Mouse (Mus musculus): ENCODE results near the gene Usp5. TPM values are rescaled to one million over a fixed set of nuclear protein-coding genes. Genes with fewer than 3 reads are reported as not detected.
A peak's percentile ranks its signal among the peaks of the same experiment; 100 is the strongest.
"Not testable (repeated sequence)": the region's sequence is repeated elsewhere in the genome, so short reads cannot be mapped to it uniquely, and the experiment has no call there.

Gene Usp5
- total and polyA plus RNA-seq, 3 experiments = 51.0 to 72.3 (median 68.4) TPM

GRCm38 (mm10) chr6:124834512-124835081 is 5.3 kb upstream of the Usp5 start:
- H3K27me3 ChIP-seq (ENCODE audit: control insufficient read depth, insufficient read depth, low read length) = no peaks in the 10 kb centered on the region
- no peaks in the 10 kb centered on the region for H3K79me2 ChIP-seq (replicated peaks; ENCODE audit: control insufficient read depth, insufficient read depth, low read length)
- no peak overlapping the region for H3K27ac ChIP-seq
- no peaks in the 10 kb centered on the region for H3K36me3 ChIP-seq (ENCODE audit: control insufficient read depth, insufficient read depth, low read length)
- H3K4me1 ChIP-seq (ENCODE audit: control insufficient read depth, insufficient read depth, low read length) = no peaks in the 10 kb centered on the region
- DNase-seq = no peak
- no peak overlapping the region for H3K9ac ChIP-seq (ENCODE audit: low read depth, low read length)
- 76% methylated on average over 6 of the region's 6 CpGs for WGBS
- no peak overlapping the region for H3K4me3 ChIP-seq
- intact Hi-C loops (cut with DNase I) = no loop called here
- no peak for TF ChIP-seq CTCF (IDR thresholded peaks at IDR 0.05)
- TF ChIP-seq EP300 (IDR thresholded peaks at IDR 0.05; ENCODE audit: insufficient read depth, low read depth, low read length) = no peak
- no peak for TF ChIP-seq POLR2A (IDR thresholded peaks at IDR 0.05; ENCODE audit: insufficient read depth, low read depth, low read length)

DNA sequence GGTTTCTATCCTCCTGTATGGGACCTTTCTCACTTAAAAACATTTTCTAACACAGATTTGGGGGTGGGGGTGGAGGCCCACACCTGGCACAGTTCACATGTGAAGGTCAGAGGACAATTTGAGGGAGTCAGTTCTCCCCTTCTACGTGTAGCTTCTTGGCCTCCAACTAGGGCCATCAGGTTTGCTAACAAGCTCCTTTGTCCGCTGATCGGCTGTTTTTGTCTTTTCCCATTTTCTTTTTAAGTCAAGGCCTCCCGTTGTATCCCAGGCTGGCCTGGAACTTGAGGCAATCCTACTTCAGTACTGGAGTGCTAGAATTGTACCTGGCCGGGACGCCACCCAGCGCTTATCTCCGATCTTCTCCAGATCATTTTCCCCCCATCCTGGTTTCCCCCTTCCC is 2.4 kb upstream of the Usp5 start:
- TF ChIP-seq EP300 (IDR thresholded peaks at IDR 0.05; ENCODE audit: insufficient read depth, low read depth, low read length) = no peak
- TF ChIP-seq CTCF (IDR thresholded peaks at IDR 0.05) = no peak
- no peak for TF ChIP-seq POLR2A (IDR thresholded peaks at IDR 0.05; ENCODE audit: insufficient read depth, low read depth, low read length)
- WGBS = 89% methylated on average over 8 of the region's 8 CpGs
- intact Hi-C loops (cut with DNase I) = no loop called here
- Histone ChIP-seq H3K4me3 (no peak overlapping the region), H3K27me3 (ENCODE audit: control insufficient read depth, insufficient read depth, low read length) (no peaks in the 10 kb centered on the region), H3K9ac (ENCODE audit: low read depth, low read length) (no peak overlapping the region), H3K36me3 (ENCODE audit: control insufficient read depth, insufficient read depth, low read length) (no peaks in the 10 kb centered on the region), H3K4me1 (ENCODE audit: control insufficient read depth, insufficient read depth, low read length) (peaks cover 1% of the 10 kb centered on the region; the same call in 1 of the 2 replicates), H3K79me2 (replicated peaks; ENCODE audit: control insufficient read depth, insufficient read depth, low read length) (no peaks in the 10 kb centered on the region), H3K27ac (no peak overlapping the region)
- DNase-seq = no peak

- H3K36me3 ChIP-seq (ENCODE audit: control insufficient read depth, insufficient read depth, low read length); H3K4me1 ChIP-seq (ENCODE audit: control insufficient read depth, insufficient read depth, low read length); H3K4me3 ChIP-seq; H3K79me2 ChIP-seq (replicated peaks; ENCODE audit: control insufficient read depth, insufficient read depth, low read length); H3K9ac ChIP-seq (ENCODE audit: low read depth, low read length); DNase-seq; H3K27me3 ChIP-seq (ENCODE audit: control insufficient read depth, insufficient read depth, low read length); H3K27ac ChIP-seq; intact Hi-C loops (cut with DNase I): not testable (repeated sequence)
- 96% methylated on average over 4 of the region's 4 CpGs for WGBS
Observed at GRCm38 (mm10) chr6:124831199-124831598, 1.9 kb upstream of the Usp5 start.

DNA sequence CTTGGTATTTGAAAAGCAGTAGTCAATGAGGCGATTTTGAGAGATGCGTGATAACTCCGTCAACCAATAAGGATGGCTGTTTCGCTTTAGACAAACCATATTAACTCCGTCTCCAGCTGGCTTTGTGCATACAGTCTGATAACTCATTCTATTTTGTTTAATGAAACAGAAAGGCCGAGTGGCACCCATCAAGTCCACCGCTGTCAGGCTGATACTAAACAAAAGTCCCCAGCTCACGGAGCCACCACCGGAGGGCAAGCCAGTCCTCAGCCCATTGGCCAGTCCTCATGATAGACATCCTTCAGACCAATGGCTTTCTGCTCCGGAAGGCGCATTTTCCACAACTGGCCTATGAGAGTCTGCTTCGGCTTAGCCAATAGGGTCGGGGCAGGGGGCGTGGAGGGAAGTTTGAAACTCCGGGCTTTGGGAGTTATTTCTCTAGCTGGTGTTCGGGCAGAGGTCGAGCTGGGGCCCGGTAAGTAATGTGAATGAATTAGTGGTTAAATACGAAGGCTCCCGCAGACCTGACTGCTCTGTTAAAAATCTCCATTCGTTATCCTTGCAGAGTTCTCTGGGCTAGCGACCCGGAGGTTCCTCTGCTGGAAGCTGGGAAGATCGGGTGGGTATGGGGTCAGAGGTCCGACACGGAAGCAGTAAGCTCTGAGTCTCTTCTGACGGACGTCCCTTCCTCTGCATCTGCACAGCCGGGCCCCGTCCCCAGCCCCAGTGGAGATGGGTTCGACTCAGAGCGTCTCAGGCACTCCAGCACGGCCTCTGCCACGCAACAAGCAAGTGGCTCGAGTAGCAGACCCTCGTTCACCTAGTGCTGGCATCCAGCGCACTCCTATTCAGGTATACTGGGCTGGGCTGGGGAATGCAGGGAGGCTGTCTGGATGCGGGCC is 766 bp upstream of the Usp5 start:
- no peaks in the 10 kb centered on the region for H3K27me3 ChIP-seq (ENCODE audit: control insufficient read depth, insufficient read depth, low read length)
- H3K27ac ChIP-seq = peak overlapping the region; percentile 94
- H3K4me1 ChIP-seq (ENCODE audit: control insufficient read depth, insufficient read depth, low read length) = peaks cover 1% of the 10 kb centered on the region; the same call in 1 of the 2 replicates
- no peaks in the 10 kb centered on the region for H3K79me2 ChIP-seq (replicated peaks; ENCODE audit: control insufficient read depth, insufficient read depth, low read length)
- TF ChIP-seq CTCF (IDR thresholded peaks at IDR 0.05) (peak; percentile 31), EP300 (IDR thresholded peaks at IDR 0.05; ENCODE audit: insufficient read depth, low read depth, low read length) (peak; percentile 82; the same call in 1 of the 2 replicates), POLR2A (IDR thresholded peaks at IDR 0.05; ENCODE audit: insufficient read depth, low read depth, low read length) (peak; percentile 84)
- WGBS = under 1% methylated on average over 38 of the region's 38 CpGs
- H3K9ac ChIP-seq (ENCODE audit: low read depth, low read length) = peak overlapping the region; percentile 60
- H3K4me3 ChIP-seq = peak overlapping the region; percentile 81
- intact Hi-C loops (cut with DNase I) = no loop called here
- peak; percentile 91 to 95 for DNase-seq
- no peaks in the 10 kb centered on the region for H3K36me3 ChIP-seq (ENCODE audit: control insufficient read depth, insufficient read depth, low read length)

DNA sequence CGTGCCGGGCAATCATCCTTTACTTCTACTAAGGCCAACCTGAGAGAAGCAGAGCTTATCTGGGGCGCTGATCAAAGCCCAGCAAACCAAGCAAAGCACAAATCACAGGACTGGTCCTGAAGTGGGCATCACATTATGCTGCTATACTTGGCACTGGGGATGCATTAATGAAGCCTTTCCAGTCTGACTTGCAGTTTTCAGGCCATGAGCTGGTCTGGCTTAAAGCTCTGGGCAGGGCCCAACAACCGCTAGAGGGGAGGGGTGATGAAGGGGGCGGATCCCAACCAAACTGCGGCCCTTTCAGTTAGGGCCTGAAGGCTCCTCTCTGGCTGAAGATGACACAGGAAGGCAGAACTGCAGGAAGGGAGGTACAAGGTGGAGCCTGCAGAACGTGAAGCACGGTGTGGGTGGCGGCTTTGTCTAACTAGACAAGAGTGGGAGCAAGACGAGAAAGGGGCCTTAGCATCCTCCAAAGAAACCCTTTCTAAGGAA is 1.1 kb downstream of the Usp5 start:
- H3K36me3 ChIP-seq (ENCODE audit: control insufficient read depth, insufficient read depth, low read length) = no peaks in the 10 kb centered on the region
- no peaks in the 10 kb centered on the region for H3K27me3 ChIP-seq (ENCODE audit: control insufficient read depth, insufficient read depth, low read length)
- WGBS = 20% methylated on average over 10 of the region's 10 CpGs
- H3K4me1 ChIP-seq (ENCODE audit: control insufficient read depth, insufficient read depth, low read length) = peaks cover 1% of the 10 kb centered on the region; the same call in 1 of the 2 replicates
- no peaks in the 10 kb centered on the region; the same call in 1 of the 2 replicates for H3K79me2 ChIP-seq (replicated peaks; ENCODE audit: control insufficient read depth, insufficient read depth, low read length)
- H3K27ac ChIP-seq = peak overlapping the region; percentile 59
- intact Hi-C loops (cut with DNase I) = no loop called here
- H3K9ac ChIP-seq (ENCODE audit: low read depth, low read length) = peak overlapping the region; percentile 41
- TF ChIP-seq POLR2A (IDR thresholded peaks at IDR 0.05; ENCODE audit: insufficient read depth, low read depth, low read length) = no peak
- TF ChIP-seq CTCF (IDR thresholded peaks at IDR 0.05) = no peak
- no peak for TF ChIP-seq EP300 (IDR thresholded peaks at IDR 0.05; ENCODE audit: insufficient read depth, low read depth, low read length)
- peak in 1 of 2 experiments; percentile 49 for DNase-seq
- H3K4me3 ChIP-seq = peak overlapping the region; percentile 81

DNA sequence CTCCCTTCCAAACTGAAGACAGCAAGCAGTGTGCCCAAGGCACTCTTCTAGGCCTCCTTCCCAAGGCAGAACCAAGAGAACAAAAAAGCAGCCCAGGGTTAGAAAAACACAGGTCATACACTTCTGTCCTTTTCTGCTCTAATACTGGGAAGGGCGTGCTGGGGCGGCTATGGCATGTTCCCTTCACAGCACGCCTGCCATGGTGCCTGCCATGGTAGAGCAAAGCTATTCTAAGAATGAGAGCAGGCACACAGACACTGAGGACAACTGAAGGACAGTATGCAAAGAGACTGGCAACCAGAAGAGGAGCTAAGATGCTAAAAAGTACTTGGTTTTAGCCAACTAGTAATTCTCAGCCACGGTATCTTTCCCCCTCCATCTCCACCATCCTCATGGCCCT is 7.2 kb downstream of the Usp5 start:
- Histone ChIP-seq H3K27me3 (ENCODE audit: control insufficient read depth, insufficient read depth, low read length) (no peaks in the 10 kb centered on the region), H3K9ac (ENCODE audit: low read depth, low read length) (no peak overlapping the region), H3K79me2 (replicated peaks; ENCODE audit: control insufficient read depth, insufficient read depth, low read length) (no peaks in the 10 kb centered on the region; the same call in 1 of the 2 replicates), H3K4me3 (no peak overlapping the region), H3K27ac (peak overlapping the region; percentile 49), H3K36me3 (ENCODE audit: control insufficient read depth, insufficient read depth, low read length) (peaks cover 7% of the 10 kb centered on the region), H3K4me1 (ENCODE audit: control insufficient read depth, insufficient read depth, low read length) (no peaks in the 10 kb centered on the region)
- 83% methylated on average over 4 of the region's 4 CpGs for WGBS
- no peak for DNase-seq
- intact Hi-C loops (cut with DNase I) = no loop called here
- TF ChIP-seq EP300 (IDR thresholded peaks at IDR 0.05; ENCODE audit: insufficient read depth, low read depth, low read length) (no peak), POLR2A (IDR thresholded peaks at IDR 0.05; ENCODE audit: insufficient read depth, low read depth, low read length) (no peak), CTCF (IDR thresholded peaks at IDR 0.05) (no peak)
